Comparison of ENCODE assay signal across 10 mouse cellular contexts in genomic region chr16:92952336-92953097, GRCm38 (mm10).
DNase-seq lines count a peak whose midpoint lies in the region; ATAC-seq and TF ChIP-seq lines count a peak whose summit lies in the region.
"Had no signal": no experiment of that assay in that cellular context is flagged by ENCODE, and none has a peak within 500 bp of the region (broad histone marks: within the 10 kb centered on the region; RNA-seq: fewer than 3 reads in every experiment).

No protein-coding gene starts in this region.

- DNase-seq in heart, adult 2 months: peak; percentile 31 to 45
- DNase-seq in 3134 (ENCODE audit: extremely low read depth, insufficient read length, low spot score): peak; percentile 53
- DNase-seq in left cerebral cortex, adult 2 months (ENCODE audit: extremely low spot score in 1 of 2, low spot score in 2 of 2): peak; percentile 15 to 16
- no peak for DNase-seq in retina, postnatal 1 day
- no peak for DNase-seq in urinary bladder, postnatal 14 days (ENCODE audit: low spot score)
- DNase-seq: adrenal gland, postnatal 10 days; thymus, adult 18-20 months had no signal

- no peak overlapping the region for H3K4me3 ChIP-seq in heart, adult 2 months
- no peak overlapping the region for H3K4me3 ChIP-seq in heart, embryonic 12.5 days
- no peak overlapping the region for H3K4me3 ChIP-seq in brown adipose tissue, adult 24 weeks (ENCODE audit: insufficient read depth, low read depth, low read length)
- no peak overlapping the region for H3K4me3 ChIP-seq in left cerebral cortex, adult 2 months
- no peak overlapping the region for H3K4me3 ChIP-seq in forebrain, embryonic 12.5 days (replicated peaks)

- peak overlapping the region; percentile 52 for H3K27ac ChIP-seq in heart, adult 2 months
- no peak overlapping the region for H3K27ac ChIP-seq in heart, embryonic 12.5 days (ENCODE audit: poor library complexity, severe bottlenecking)
- H3K27ac ChIP-seq in brown adipose tissue, adult 24 weeks (replicated peaks; ENCODE audit: low read depth, low read length): peak overlapping the region; percentile 41
- H3K27ac ChIP-seq in left cerebral cortex, adult 2 months: peak overlapping the region; percentile 40; the same call in 1 of the 2 replicates
- no peak overlapping the region for H3K27ac ChIP-seq in forebrain, embryonic 12.5 days

- H3K4me2 ChIP-seq in heart, embryonic 12.5 days: no peak overlapping the region
- no peak overlapping the region for H3K4me2 ChIP-seq in forebrain, embryonic 12.5 days

- H3K27me3 ChIP-seq in heart, adult 2 months (ENCODE audit: control insufficient read depth, insufficient read depth, low read length): no peaks in the 10 kb centered on the region
- peaks cover 31% of the 10 kb centered on the region for H3K27me3 ChIP-seq in heart, embryonic 12.5 days (replicated peaks)
- H3K27me3 ChIP-seq in forebrain, embryonic 12.5 days: no peaks in the 10 kb centered on the region

- TF ChIP-seq EP300 in heart, adult 2 months (IDR thresholded peaks at IDR 0.05; ENCODE audit: insufficient read depth, low read depth, low read length): no peak

- no peaks in the 10 kb centered on the region for H3K79me2 ChIP-seq in heart, adult 2 months (replicated peaks; ENCODE audit: control insufficient read depth, insufficient read depth, low read length)

- TF ChIP-seq CTCF in heart, adult 2 months (IDR thresholded peaks at IDR 0.05): no peak
- no peak for TF ChIP-seq CTCF in left cerebral cortex, adult 2 months (IDR thresholded peaks at IDR 0.05)

- WGBS in heart, adult 2 months: 29% methylated on average over 7 of the region's 7 CpGs
- WGBS in heart, embryonic 12.5 days: 47% methylated on average over 7 of the region's 7 CpGs
- WGBS in forebrain, embryonic 12.5 days: 83% methylated on average over 7 of the region's 7 CpGs

- H3K4me1 ChIP-seq in heart, adult 2 months (ENCODE audit: control insufficient read depth, insufficient read depth, low read length): peaks cover 20% of the 10 kb centered on the region
- peaks cover 28% of the 10 kb centered on the region for H3K4me1 ChIP-seq in heart, embryonic 12.5 days (replicated peaks)
- peaks cover 8% of the 10 kb centered on the region; the same call in 1 of the 2 replicates for H3K4me1 ChIP-seq in brown adipose tissue, adult 24 weeks (ENCODE audit: control insufficient read depth, insufficient read depth, insufficient read length, low read length)
- no peaks in the 10 kb centered on the region for H3K4me1 ChIP-seq in forebrain, embryonic 12.5 days

- peaks cover 3% of the 10 kb centered on the region for H3K36me3 ChIP-seq in heart, adult 2 months (ENCODE audit: control insufficient read depth, insufficient read depth, low read length)
- no peaks in the 10 kb centered on the region for H3K36me3 ChIP-seq in heart, embryonic 12.5 days
- no peaks in the 10 kb centered on the region for H3K36me3 ChIP-seq in forebrain, embryonic 12.5 days (replicated peaks)

- ATAC-seq in heart, embryonic 12.5 days (ENCODE audit: insufficient number of reproducible peaks, low FRiP score): no peak
- ATAC-seq in forebrain, embryonic 12.5 days (ENCODE audit: low FRiP score): no peak

- no peak for TF ChIP-seq POLR2A in heart, adult 2 months (IDR thresholded peaks at IDR 0.05; ENCODE audit: insufficient read depth, low read depth, low read length)

- intact Hi-C loops in heart, adult 2 months (cut with DNase I): no loop called here
- intact Hi-C loops in left cerebral cortex, adult 2 months (cut with DNase I): no loop called here

- no peak overlapping the region for H3K9ac ChIP-seq in heart, adult 2 months (ENCODE audit: low read depth, low read length)
- no peak overlapping the region for H3K9ac ChIP-seq in heart, embryonic 12.5 days
- H3K9ac ChIP-seq in forebrain, embryonic 12.5 days: no peak overlapping the region

- no peaks in the 10 kb centered on the region for H3K9me3 ChIP-seq in heart, embryonic 12.5 days (replicated peaks)
- no peaks in the 10 kb centered on the region for H3K9me3 ChIP-seq in forebrain, embryonic 12.5 days

Comparison
In these comparisons a context has a peak if more than half of its experiments do, and no peak if none do; other contexts are left out.
1. H3K27ac ChIP-seq: peak in heart, adult 2 months (single experiment), brown adipose tissue, adult 24 weeks (single experiment) and left cerebral cortex, adult 2 months (single experiment); none in heart, embryonic 12.5 days (single experiment) and forebrain, embryonic 12.5 days (single experiment).
2. DNase-seq: peak in heart, adult 2 months (2 of 2), 3134 (single experiment) and left cerebral cortex, adult 2 months (2 of 2); none in retina, postnatal 1 day (single experiment) and urinary bladder, postnatal 14 days (single experiment).